Mouse (Mus musculus): ENCODE measurements at regions not wholly inside any gene's neighbourhood (a gene's known extent, or its start where the extent isn't known, plus 50 kb on each side); places are given as distances from the start of the nearest gene placed in this dataset.
A peak's percentile ranks its signal among the peaks of the same experiment; 100 is the strongest.

- H3K36me3 ChIP-seq (ENCODE audit: control insufficient read depth, insufficient read depth, low read length): no peaks in the 10 kb centered on the region
- H3K9ac ChIP-seq (ENCODE audit: low read length): no peak overlapping the region
- no peak overlapping the region for H3K4me3 ChIP-seq (ENCODE audit: low read length)
- WGBS: 74% methylated on average over 2 of the region's 2 CpGs
- no peak overlapping the region for H3K27ac ChIP-seq (ENCODE audit: low read length)
- H3K4me1 ChIP-seq (replicated peaks; ENCODE audit: control insufficient read depth, insufficient read depth, low read length): no peaks in the 10 kb centered on the region
- no peaks in the 10 kb centered on the region for H3K9me3 ChIP-seq (ENCODE audit: control insufficient read depth, low read length)
- H3K27me3 ChIP-seq (ENCODE audit: control insufficient read depth, insufficient read depth, low read depth, low read length): no peaks in the 10 kb centered on the region
- no peak overlapping the region for H3K4me2 ChIP-seq (ENCODE audit: low read depth, low read length)
- no peak for ATAC-seq (ENCODE audit: low read depth)
These were observed 233.4 kb downstream of the Hdgfl1 start for GRCm38 (mm10) chr13:26536575-26536974.

DNA sequence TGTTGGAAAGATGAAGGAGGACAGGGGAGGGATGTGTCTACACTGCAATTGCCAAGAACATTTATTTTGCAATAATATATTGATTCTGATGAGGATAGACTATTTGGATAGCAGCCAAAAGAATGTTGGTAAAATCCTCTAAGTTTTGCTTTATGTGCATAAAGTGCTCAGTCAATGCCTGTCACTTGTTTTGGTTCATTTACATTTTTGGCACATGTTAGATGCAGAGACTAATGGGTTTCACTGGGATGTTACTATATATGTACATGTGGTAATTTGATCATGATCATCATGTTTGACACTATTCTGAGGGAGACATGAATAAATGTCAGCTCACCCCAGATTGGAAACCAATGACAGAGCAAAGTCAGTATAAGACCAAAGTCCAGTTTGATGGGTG, 237.2 kb downstream of the Hdgfl1 start:
- no peak overlapping the region for H3K9ac ChIP-seq (ENCODE audit: low read length)
- H3K4me1 ChIP-seq (replicated peaks; ENCODE audit: control insufficient read depth, insufficient read depth, low read length): no peaks in the 10 kb centered on the region
- H3K9me3 ChIP-seq (ENCODE audit: control insufficient read depth, low read length): no peaks in the 10 kb centered on the region
- no peak for ATAC-seq (ENCODE audit: low read depth)
- no peak overlapping the region for H3K27ac ChIP-seq (ENCODE audit: low read length)
- no peak overlapping the region for H3K4me2 ChIP-seq (ENCODE audit: low read depth, low read length)
- no peak overlapping the region for H3K4me3 ChIP-seq (ENCODE audit: low read length)
- no peaks in the 10 kb centered on the region for H3K27me3 ChIP-seq (ENCODE audit: control insufficient read depth, insufficient read depth, low read depth, low read length)
- H3K36me3 ChIP-seq (ENCODE audit: control insufficient read depth, insufficient read depth, low read length): no peaks in the 10 kb centered on the region

DNA sequence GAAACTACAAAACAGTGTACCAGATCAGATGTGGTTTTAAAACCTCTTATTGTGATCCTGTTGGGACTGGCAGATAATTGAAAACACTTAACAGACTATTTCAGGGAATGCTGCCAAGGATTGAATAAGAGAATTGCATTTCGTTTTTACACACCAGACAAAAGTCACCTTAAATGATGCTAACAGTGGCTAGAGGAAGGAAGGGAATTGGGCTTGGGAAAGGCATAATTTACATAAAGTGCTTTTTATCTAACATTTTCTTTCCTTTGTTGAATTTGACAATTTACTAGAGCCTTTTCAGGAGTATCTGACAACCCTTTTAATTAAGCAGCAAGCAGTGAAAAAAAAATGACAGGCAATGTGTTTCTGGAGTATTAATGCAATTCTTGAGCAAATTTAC, 250.9 kb downstream of the Hdgfl1 start:
- 21% methylated on average over 1 of the region's 1 CpGs for WGBS
- ATAC-seq (ENCODE audit: low read depth): no peak
- H3K9ac ChIP-seq (ENCODE audit: low read length): no peak overlapping the region
- no peaks in the 10 kb centered on the region for H3K9me3 ChIP-seq (ENCODE audit: control insufficient read depth, low read length)
- H3K4me2 ChIP-seq (ENCODE audit: low read depth, low read length): no peak overlapping the region
- no peak overlapping the region for H3K4me3 ChIP-seq (ENCODE audit: low read length)
- H3K36me3 ChIP-seq (ENCODE audit: control insufficient read depth, insufficient read depth, low read length): no peaks in the 10 kb centered on the region
- H3K27me3 ChIP-seq (ENCODE audit: control insufficient read depth, insufficient read depth, low read depth, low read length): no peaks in the 10 kb centered on the region
- peaks cover 4% of the 10 kb centered on the region; the same call in 1 of the 2 replicates for H3K4me1 ChIP-seq (replicated peaks; ENCODE audit: control insufficient read depth, insufficient read depth, low read length)
- H3K27ac ChIP-seq (ENCODE audit: low read length): no peak overlapping the region

DNA sequence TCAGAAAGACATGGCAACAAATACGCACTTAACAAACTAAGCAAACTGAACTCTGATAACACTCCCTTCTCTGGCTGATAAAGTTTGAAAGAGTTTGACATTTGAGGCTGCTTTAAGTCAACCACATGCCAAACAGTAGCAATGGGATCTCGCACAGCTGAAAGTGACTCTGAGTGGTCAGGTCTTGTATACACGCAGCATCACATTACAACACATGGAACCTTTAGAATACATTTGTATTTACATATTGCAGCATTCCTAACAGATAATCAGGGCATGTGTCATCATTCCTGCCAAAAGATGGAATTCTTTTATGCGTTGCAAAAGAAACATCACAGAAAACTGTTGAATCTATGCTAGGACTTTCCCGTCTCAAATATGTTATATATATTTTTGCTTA, 251.5 kb downstream of the Hdgfl1 start:
- H3K4me3 ChIP-seq (ENCODE audit: low read length): no peak overlapping the region
- H3K27me3 ChIP-seq (ENCODE audit: control insufficient read depth, insufficient read depth, low read depth, low read length): no peaks in the 10 kb centered on the region
- no peak overlapping the region for H3K4me2 ChIP-seq (ENCODE audit: low read depth, low read length)
- 23% methylated on average over 5 of the region's 5 CpGs for WGBS
- no peak overlapping the region for H3K9ac ChIP-seq (ENCODE audit: low read length)
- H3K36me3 ChIP-seq (ENCODE audit: control insufficient read depth, insufficient read depth, low read length): no peaks in the 10 kb centered on the region
- H3K9me3 ChIP-seq (ENCODE audit: control insufficient read depth, low read length): no peaks in the 10 kb centered on the region
- peaks cover 4% of the 10 kb centered on the region; the same call in 1 of the 2 replicates for H3K4me1 ChIP-seq (replicated peaks; ENCODE audit: control insufficient read depth, insufficient read depth, low read length)
- peak; percentile 59; the same call in 1 of the 2 replicates for ATAC-seq (ENCODE audit: low read depth)
- H3K27ac ChIP-seq (ENCODE audit: low read length): no peak overlapping the region

- Histone ChIP-seq H3K4me1 (replicated peaks; ENCODE audit: control insufficient read depth, insufficient read depth, low read length) (peaks cover 4% of the 10 kb centered on the region; the same call in 1 of the 2 replicates), H3K4me2 (ENCODE audit: low read depth, low read length) (no peak overlapping the region), H3K27ac (ENCODE audit: low read length) (no peak overlapping the region), H3K9me3 (ENCODE audit: control insufficient read depth, low read length) (no peaks in the 10 kb centered on the region), H3K36me3 (ENCODE audit: control insufficient read depth, insufficient read depth, low read length) (no peaks in the 10 kb centered on the region), H3K4me3 (ENCODE audit: low read length) (no peak overlapping the region), H3K27me3 (ENCODE audit: control insufficient read depth, insufficient read depth, low read depth, low read length) (no peaks in the 10 kb centered on the region), H3K9ac (ENCODE audit: low read length) (no peak overlapping the region)
- 62% methylated on average over 4 of the region's 4 CpGs for WGBS
- no peak for ATAC-seq (ENCODE audit: low read depth)
These were observed 252.3 kb downstream of the Hdgfl1 start for GRCm38 (mm10) chr13:26517646-26518045.

DNA sequence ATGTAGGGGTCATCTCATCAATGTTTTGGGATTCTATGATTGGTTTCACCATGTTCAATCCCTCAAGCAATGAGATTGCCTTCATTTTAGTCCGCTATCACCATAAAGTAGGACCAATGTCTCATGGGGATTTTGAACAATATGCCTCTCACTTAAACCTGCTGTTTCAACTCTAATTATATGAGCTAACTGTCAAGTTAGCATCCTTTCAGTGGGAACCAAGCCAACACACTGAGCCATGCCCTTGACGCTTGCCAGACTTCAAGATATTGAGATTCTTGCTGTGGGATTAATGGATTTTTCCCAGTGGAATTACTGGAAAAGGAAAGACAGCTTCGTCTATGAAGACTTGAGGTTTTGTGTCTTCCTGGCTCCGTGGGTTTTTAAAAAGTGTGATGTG, 259.5 kb downstream of the Hdgfl1 start:
- H3K27me3 ChIP-seq (ENCODE audit: control insufficient read depth, insufficient read depth, low read depth, low read length): no peaks in the 10 kb centered on the region
- H3K4me1 ChIP-seq (replicated peaks; ENCODE audit: control insufficient read depth, insufficient read depth, low read length): no peaks in the 10 kb centered on the region
- no peaks in the 10 kb centered on the region for H3K36me3 ChIP-seq (ENCODE audit: control insufficient read depth, insufficient read depth, low read length)
- no peak for ATAC-seq (ENCODE audit: low read depth)
- no peak overlapping the region for H3K4me2 ChIP-seq (ENCODE audit: low read depth, low read length)
- no peak overlapping the region for H3K27ac ChIP-seq (ENCODE audit: low read length)
- WGBS: 72% methylated on average over 4 of the region's 4 CpGs
- H3K4me3 ChIP-seq (ENCODE audit: low read length): no peak overlapping the region
- no peak overlapping the region for H3K9ac ChIP-seq (ENCODE audit: low read length)
- H3K9me3 ChIP-seq (ENCODE audit: control insufficient read depth, low read length): no peaks in the 10 kb centered on the region

GRCm38 (mm10) chr13:26509841-26510240, 260.1 kb downstream of the Hdgfl1 start:
- H3K27ac ChIP-seq (ENCODE audit: low read length): no peak overlapping the region
- 82% methylated on average over 3 of the region's 3 CpGs for WGBS
- H3K4me1 ChIP-seq (replicated peaks; ENCODE audit: control insufficient read depth, insufficient read depth, low read length): no peaks in the 10 kb centered on the region
- no peaks in the 10 kb centered on the region for H3K27me3 ChIP-seq (ENCODE audit: control insufficient read depth, insufficient read depth, low read depth, low read length)
- H3K4me3 ChIP-seq (ENCODE audit: low read length): no peak overlapping the region
- H3K36me3 ChIP-seq (ENCODE audit: control insufficient read depth, insufficient read depth, low read length): no peaks in the 10 kb centered on the region
- ATAC-seq (ENCODE audit: low read depth): no peak
- no peaks in the 10 kb centered on the region for H3K9me3 ChIP-seq (ENCODE audit: control insufficient read depth, low read length)
- H3K9ac ChIP-seq (ENCODE audit: low read length): no peak overlapping the region
- H3K4me2 ChIP-seq (ENCODE audit: low read depth, low read length): no peak overlapping the region

DNA sequence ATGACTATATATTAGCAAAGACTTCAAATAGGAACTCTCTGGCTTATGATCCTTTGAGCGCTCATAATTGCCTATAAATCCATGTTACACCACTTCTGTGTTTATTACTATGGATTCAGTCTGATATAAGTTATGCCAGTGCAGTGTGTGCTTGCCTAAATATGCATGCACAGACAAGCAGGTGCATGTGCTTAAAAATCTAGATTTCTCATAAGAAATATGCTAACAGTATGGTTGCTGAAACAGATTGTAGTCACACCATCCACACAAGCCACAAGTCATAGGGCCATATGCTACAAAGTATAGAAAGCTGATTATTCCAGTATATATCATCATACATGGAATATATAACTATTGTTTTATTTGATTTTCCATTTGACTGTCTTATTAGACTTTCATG, 266.2 kb downstream of the Hdgfl1 start:
- Histone ChIP-seq H3K27ac (ENCODE audit: low read length) (no peak overlapping the region), H3K4me2 (ENCODE audit: low read depth, low read length) (no peak overlapping the region), H3K4me3 (ENCODE audit: low read length) (no peak overlapping the region), H3K27me3 (ENCODE audit: control insufficient read depth, insufficient read depth, low read depth, low read length) (no peaks in the 10 kb centered on the region), H3K9ac (ENCODE audit: low read length) (no peak overlapping the region), H3K36me3 (ENCODE audit: control insufficient read depth, insufficient read depth, low read length) (no peaks in the 10 kb centered on the region), H3K4me1 (replicated peaks; ENCODE audit: control insufficient read depth, insufficient read depth, low read length) (no peaks in the 10 kb centered on the region), H3K9me3 (ENCODE audit: control insufficient read depth, low read length) (no peaks in the 10 kb centered on the region)
- no peak for ATAC-seq (ENCODE audit: low read depth)
- WGBS: 92% methylated on average over 1 of the region's 1 CpGs

- H3K4me3 ChIP-seq (ENCODE audit: low read length): no peak overlapping the region
- no peak overlapping the region for H3K27ac ChIP-seq (ENCODE audit: low read length)
- no peak for ATAC-seq (ENCODE audit: low read depth)
- H3K36me3 ChIP-seq (ENCODE audit: control insufficient read depth, insufficient read depth, low read length): no peaks in the 10 kb centered on the region
- no peak overlapping the region for H3K9ac ChIP-seq (ENCODE audit: low read length)
- H3K9me3 ChIP-seq (ENCODE audit: control insufficient read depth, low read length): no peaks in the 10 kb centered on the region
- H3K4me1 ChIP-seq (replicated peaks; ENCODE audit: control insufficient read depth, insufficient read depth, low read length): no peaks in the 10 kb centered on the region
- H3K27me3 ChIP-seq (ENCODE audit: control insufficient read depth, insufficient read depth, low read depth, low read length): no peaks in the 10 kb centered on the region
- WGBS: 62% methylated on average over 2 of the region's 2 CpGs
- H3K4me2 ChIP-seq (ENCODE audit: low read depth, low read length): no peak overlapping the region
These were observed 272.9 kb downstream of the Hdgfl1 start for GRCm38 (mm10) chr13:26497086-26497485.

DNA sequence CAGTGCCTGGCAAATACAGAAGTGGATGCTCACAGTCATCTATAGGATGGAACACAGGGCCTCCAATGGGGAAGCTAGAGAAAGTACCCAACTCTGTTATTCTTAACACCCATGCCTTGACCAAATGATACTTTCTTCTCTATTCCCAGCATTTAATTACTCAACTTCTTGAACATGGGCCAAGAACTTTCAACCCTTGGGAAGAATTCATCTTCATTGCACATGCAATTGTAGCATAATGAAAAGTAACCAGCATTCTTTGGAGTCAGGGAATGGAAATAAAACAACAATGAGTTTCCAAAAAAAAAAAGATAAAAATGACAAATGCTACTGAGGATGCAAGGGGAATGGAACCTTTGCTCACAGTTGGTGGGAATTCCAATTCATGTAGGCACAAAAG, 274.1 kb downstream of the Hdgfl1 start:
- no peak for ATAC-seq (ENCODE audit: low read depth)
- Histone ChIP-seq H3K4me1 (replicated peaks; ENCODE audit: control insufficient read depth, insufficient read depth, low read length) (no peaks in the 10 kb centered on the region), H3K4me2 (ENCODE audit: low read depth, low read length) (no peak overlapping the region), H3K9ac (ENCODE audit: low read length) (no peak overlapping the region), H3K4me3 (ENCODE audit: low read length) (no peak overlapping the region), H3K27me3 (ENCODE audit: control insufficient read depth, insufficient read depth, low read depth, low read length) (no peaks in the 10 kb centered on the region), H3K27ac (ENCODE audit: low read length) (no peak overlapping the region), H3K36me3 (ENCODE audit: control insufficient read depth, insufficient read depth, low read length) (no peaks in the 10 kb centered on the region), H3K9me3 (ENCODE audit: control insufficient read depth, low read length) (no peaks in the 10 kb centered on the region)
